ENCODE assay signal across 13 mouse cellular contexts in genomic region chr1:36274455-36274854, GRCm38 (mm10). TPM values are rescaled to one million over a fixed set of nuclear protein-coding genes. Genes with fewer than 3 reads are reported as not detected.
DNase-seq lines count a peak whose midpoint lies in the region; ATAC-seq and TF ChIP-seq lines count a peak whose summit lies in the region.
"Had no signal": no experiment of that assay in that cellular context is flagged by ENCODE, and none has a peak within 500 bp of the region (broad histone marks: within the 10 kb centered on the region; RNA-seq: fewer than 3 reads in every experiment).

Neurl3 (minus strand) TSS chr1:36274679.

- H3K27ac ChIP-seq in heart, embryonic 10.5 days, result peak within 1 kb of the TSS; percentile 78
- no peak within 1 kb of the TSS for H3K27ac ChIP-seq in midbrain, embryonic 11.5 days (ENCODE audit: low read depth, low read length)
- no peak within 1 kb of the TSS for H3K27ac ChIP-seq in midbrain, postnatal 0 days (ENCODE audit: low read depth, low read length)
- no peak within 1 kb of the TSS for H3K27ac ChIP-seq in limb, embryonic 11.5 days (replicated peaks; ENCODE audit: low read depth, low read length)

- DNase-seq in heart, embryonic 10.5 days (ENCODE audit: low spot score), result no peak
- no peak for DNase-seq in heart, postnatal 10 days
- peak; percentile 69 for DNase-seq in midbrain, embryonic 11.5 days (ENCODE audit: low spot score, missing footprints)
- no peak for DNase-seq in midbrain, postnatal 0 days (ENCODE audit: low spot score)
- no peak for DNase-seq in limb, embryonic 11.5 days (ENCODE audit: low spot score)
- peak; percentile 41 for DNase-seq in splenic B cell, adult 2 months (ENCODE audit: low read depth, low spot score)
- DNase-seq in adrenal gland, postnatal 10 days, result no peak
- DNase-seq: adrenal gland, adult 8-10 months; B cell, adult 2 months; gastrocnemius, postnatal 25 days; lung, postnatal 4 days; thymus, postnatal 14 days had no signal

- intact Hi-C loops in heart, postnatal 10 days (cut with DNase I), result loop anchor here (10.0 kb wide), 1 partner anchor 210 kb away; the partner anchor contains the start of gene Hs6st1

- peak within 1 kb of the TSS; percentile 24; the same call in 1 of the 2 replicates for H3K4me3 ChIP-seq in heart, embryonic 10.5 days
- H3K4me3 ChIP-seq in midbrain, embryonic 11.5 days (ENCODE audit: low read depth, low read length), result no peak within 1 kb of the TSS
- no peak within 1 kb of the TSS for H3K4me3 ChIP-seq in midbrain, postnatal 0 days (ENCODE audit: low read depth, low read length)
- no peak within 1 kb of the TSS for H3K4me3 ChIP-seq in limb, embryonic 11.5 days (ENCODE audit: low read depth, low read length)

- peaks cover 19% of the 10 kb centered on the region for H3K27me3 ChIP-seq in heart, embryonic 10.5 days (ENCODE audit: insufficient read depth, poor library complexity, severe bottlenecking)
- H3K27me3 ChIP-seq in midbrain, embryonic 11.5 days (ENCODE audit: control insufficient read depth, insufficient read depth, low read length), result peaks cover 5% of the 10 kb centered on the region; the same call in 1 of the 2 replicates
- H3K27me3 ChIP-seq in midbrain, postnatal 0 days (ENCODE audit: insufficient read depth, low read length), result no peaks in the 10 kb centered on the region
- peaks cover 2% of the 10 kb centered on the region; the same call in 1 of the 2 replicates for H3K27me3 ChIP-seq in limb, embryonic 11.5 days (ENCODE audit: control insufficient read depth, insufficient read depth, low read length)
- no peaks in the 10 kb centered on the region for H3K27me3 ChIP-seq in splenic B cell, adult 2 months (ENCODE audit: control insufficient read depth, insufficient read depth, low read length, poor library complexity, severe bottlenecking)

- no peak for ATAC-seq in midbrain, embryonic 11.5 days (ENCODE audit: low FRiP score)
- no peak for ATAC-seq in midbrain, postnatal 0 days (ENCODE audit: low FRiP score)
- ATAC-seq in limb, embryonic 11.5 days (ENCODE audit: insufficient number of reproducible peaks, low FRiP score, low TSS enrichment, low read depth), result no peak
- no peak for ATAC-seq in granulocyte monocyte progenitor cell, adult 5-6 weeks (replicated peaks; ENCODE audit: poor library complexity, severe bottlenecking)

- WGBS in heart, embryonic 10.5 days, result 86% methylated on average over 5 of the region's 5 CpGs
- 87% methylated on average over 5 of the region's 5 CpGs for WGBS in midbrain, embryonic 11.5 days
- 92% methylated on average over 5 of the region's 5 CpGs for WGBS in midbrain, postnatal 0 days
- 94% methylated on average over 5 of the region's 5 CpGs for WGBS in limb, embryonic 11.5 days

- no peak within 1 kb of the TSS for H3K9ac ChIP-seq in midbrain, embryonic 11.5 days (ENCODE audit: low read length)
- no peak within 1 kb of the TSS for H3K9ac ChIP-seq in midbrain, postnatal 0 days (replicated peaks; ENCODE audit: low read length, poor library complexity, severe bottlenecking)
- H3K9ac ChIP-seq in limb, embryonic 11.5 days (ENCODE audit: low read length), result no peak within 1 kb of the TSS

- no peaks in the 10 kb centered on the region for H3K36me3 ChIP-seq in heart, embryonic 10.5 days
- no peaks in the 10 kb centered on the region for H3K36me3 ChIP-seq in midbrain, embryonic 11.5 days (ENCODE audit: control insufficient read depth, insufficient read depth, low read length)
- no peaks in the 10 kb centered on the region for H3K36me3 ChIP-seq in midbrain, postnatal 0 days (ENCODE audit: insufficient read depth, low read length)
- no peaks in the 10 kb centered on the region for H3K36me3 ChIP-seq in limb, embryonic 11.5 days (ENCODE audit: control insufficient read depth, insufficient read depth, low read length)
- peaks cover 3% of the 10 kb centered on the region; the same call in 1 of the 2 replicates for H3K36me3 ChIP-seq in splenic B cell, adult 2 months (ENCODE audit: control insufficient read depth, insufficient read depth, low read length, poor library complexity, severe bottlenecking)

- no peak within 1 kb of the TSS for H3K4me2 ChIP-seq in midbrain, embryonic 11.5 days
- H3K4me2 ChIP-seq in midbrain, postnatal 0 days (ENCODE audit: low read depth, low read length, poor library complexity, severe bottlenecking), result no peak within 1 kb of the TSS
- peak within 1 kb of the TSS; percentile 5; the same call in 1 of the 2 replicates for H3K4me2 ChIP-seq in limb, embryonic 11.5 days (ENCODE audit: low read depth, severe bottlenecking)

- peaks cover 54% of the 10 kb centered on the region for H3K4me1 ChIP-seq in heart, embryonic 10.5 days
- H3K4me1 ChIP-seq in midbrain, embryonic 11.5 days (ENCODE audit: control insufficient read depth, insufficient read depth, low read length), result no peaks in the 10 kb centered on the region; the same call in 1 of the 2 replicates
- no peaks in the 10 kb centered on the region for H3K4me1 ChIP-seq in midbrain, postnatal 0 days (ENCODE audit: insufficient read depth, low read length)
- H3K4me1 ChIP-seq in limb, embryonic 11.5 days (ENCODE audit: control insufficient read depth, insufficient read depth, low read length), result peaks cover 6% of the 10 kb centered on the region

- TF ChIP-seq CTCF in midbrain, postnatal 0 days (IDR thresholded peaks at IDR 0.05), result no peak

- no peaks in the 10 kb centered on the region for H3K9me3 ChIP-seq in heart, embryonic 10.5 days
- no peaks in the 10 kb centered on the region for H3K9me3 ChIP-seq in midbrain, embryonic 11.5 days (ENCODE audit: control insufficient read depth, low read length)
- no peaks in the 10 kb centered on the region for H3K9me3 ChIP-seq in midbrain, postnatal 0 days (ENCODE audit: low read length)
- no peaks in the 10 kb centered on the region for H3K9me3 ChIP-seq in limb, embryonic 11.5 days (ENCODE audit: control insufficient read depth, low read length)

RNA-seq across cellular contexts. Expression of gene Neurl3, which starts in this region (rescaled TPM):
- polyA plus RNA-seq in heart, embryonic 10.5 days (2016; fragmentation: Nextera tagmentation; extraction: Ambion mirVana), result 1.6 and 2.3 TPM in 2 replicates
- 1 to 10 TPM; 3.2 to 6.1 TPM for total RNA-seq in heart, postnatal 10 days (2021)
- 0.33 and 0.57 TPM in 2 replicates for polyA plus RNA-seq in midbrain, embryonic 11.5 days (2014; fragmentation: Nextera tagmentation; extraction: Ambion mirVana)
- 0.66 and 1.0 TPM in 2 replicates for total RNA-seq in midbrain, postnatal 0 days (2014; rRNA removed)
- polyA plus RNA-seq in midbrain, postnatal 0 days (2015; fragmentation: Nextera tagmentation; extraction: Ambion mirVana), result 2.3 and 2.4 TPM in 2 replicates
- polyA plus RNA-seq in limb, embryonic 11.5 days (2014; fragmentation: Nextera tagmentation; extraction: Ambion mirVana), result 0.12 and 0.65 TPM in 2 replicates
- total RNA-seq in granulocyte monocyte progenitor cell, adult 5-6 weeks (2014; fragmentation: Nextera tagmentation), result 9.8 and 13.1 TPM in 2 replicates
- total RNA-seq in granulocyte monocyte progenitor cell, adult 5-6 weeks (2017), result 14.4 and 17.5 TPM in 2 replicates
- total RNA-seq in adrenal gland, postnatal 10 days (2021), result 1 to 10 TPM; 4.9 to 7.4 TPM

Comparison
In these comparisons a context has a peak if more than half of its experiments do, and no peak if none do; other contexts are left out.
1. Peak in DNase-seq in midbrain, embryonic 11.5 days; RNA of the gene not detected or under 1 TPM.